Mouse (Mus musculus): Measurements from ENCODE around the gene Wdfy4.

DNA sequence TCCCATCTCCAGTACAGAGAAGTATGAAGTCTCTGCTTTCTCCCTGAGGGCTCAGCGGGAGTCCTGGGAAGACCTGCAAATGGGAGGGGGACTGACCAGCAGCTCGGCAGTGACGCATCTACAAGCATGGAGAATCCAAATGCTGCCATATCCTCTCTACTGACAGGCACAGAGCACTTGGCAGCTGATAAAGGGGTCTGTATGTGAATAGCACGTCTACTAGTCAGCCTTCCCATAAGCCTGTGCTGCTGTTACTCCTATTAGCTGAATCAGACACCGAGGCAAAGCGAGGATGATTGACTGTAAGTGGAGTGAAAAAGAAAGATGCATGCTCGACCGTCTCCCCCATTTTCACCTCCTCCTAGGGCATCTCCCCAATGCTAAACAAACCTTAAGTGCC lies 131.9 kb downstream of the Wdfy4 start:
- TF ChIP-seq POLR2A (IDR thresholded peaks at IDR 0.05; ENCODE audit: control insufficient read depth, extremely low read depth, insufficient read depth, low read length, poor library complexity) (no peak), CTCF (IDR thresholded peaks at IDR 0.05; ENCODE audit: borderline replicate concordance, control insufficient read depth, extremely low read depth, insufficient read depth, low read length, poor library complexity) (no peak)

Measured in thymus, adult 2 months (tissue).